Mouse (Mus musculus): ENCODE data around the gene Il16.
A peak's percentile ranks its signal among the peaks of the same experiment; 100 is the strongest.

The Il16 gene

GRCm38 (mm10) chr7:83645476-83645875 lies 100.0 kb downstream of the Il16 start:
- peak; percentile 58 for DNase-seq (ENCODE audit: low read depth, low spot score)

GRCm38 (mm10) chr7:83644761-83645160 lies 100.8 kb downstream of the Il16 start:
- DNase-seq (ENCODE audit: low read depth, low spot score): no peak

- DNase-seq (ENCODE audit: low read depth, low spot score): peak; percentile 12
These were observed 101.9 kb downstream of the Il16 start for GRCm38 (mm10) chr7:83643581-83643980.

- peak; percentile 19 for DNase-seq (ENCODE audit: low read depth, low spot score)
These were observed 104.4 kb downstream of the Il16 start for GRCm38 (mm10) chr7:83641163-83641562.

DNA sequence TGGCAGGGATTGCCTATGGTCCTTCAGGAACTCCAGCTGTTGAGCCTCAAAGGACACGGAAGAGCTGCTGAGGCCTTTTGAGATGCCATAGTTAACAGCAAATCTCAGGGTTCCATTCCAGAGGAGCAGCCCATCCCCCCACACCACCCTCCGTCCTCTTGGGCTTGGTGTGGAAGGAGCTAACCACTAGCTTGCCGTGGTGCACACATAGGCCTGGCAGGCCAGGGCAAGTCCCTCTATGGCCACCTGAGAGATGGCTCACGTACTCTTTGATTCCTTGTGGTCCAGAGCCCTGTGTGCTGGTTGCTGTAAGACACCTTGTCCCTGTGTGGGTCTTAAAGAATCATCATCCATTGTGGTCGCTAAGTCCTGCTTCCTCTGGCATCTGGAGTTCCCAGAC lies 104.9 kb downstream of the Il16 start:
- DNase-seq (ENCODE audit: low read depth, low spot score): no peak

DNA sequence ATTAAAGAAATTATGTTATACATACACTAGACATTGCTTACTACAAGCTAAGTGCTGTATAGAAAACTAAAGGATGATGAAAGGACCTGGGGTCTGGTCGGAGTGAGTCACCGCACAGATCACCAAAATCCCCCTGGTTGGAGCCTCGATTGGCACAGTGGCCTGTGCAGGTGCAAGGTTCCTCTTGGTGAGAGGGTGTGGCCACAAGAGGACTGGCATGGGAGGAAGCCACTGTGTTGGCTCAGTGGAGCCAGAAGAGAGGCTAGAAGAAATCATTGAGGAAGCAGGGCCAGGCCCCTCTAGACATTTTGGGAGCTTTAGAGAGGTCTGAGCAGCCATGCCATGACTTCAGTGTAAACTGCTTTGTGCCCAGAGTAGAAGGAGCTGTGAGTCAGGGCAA lies 106.4 kb downstream of the Il16 start:
- peak; percentile 90 for DNase-seq (ENCODE audit: low read depth, low spot score)

GRCm38 (mm10) chr7:83637781-83638583 lies 107.5 kb downstream of the Il16 start:
- DNase-seq (ENCODE audit: low read depth, low spot score): peak; percentile 69

DNA sequence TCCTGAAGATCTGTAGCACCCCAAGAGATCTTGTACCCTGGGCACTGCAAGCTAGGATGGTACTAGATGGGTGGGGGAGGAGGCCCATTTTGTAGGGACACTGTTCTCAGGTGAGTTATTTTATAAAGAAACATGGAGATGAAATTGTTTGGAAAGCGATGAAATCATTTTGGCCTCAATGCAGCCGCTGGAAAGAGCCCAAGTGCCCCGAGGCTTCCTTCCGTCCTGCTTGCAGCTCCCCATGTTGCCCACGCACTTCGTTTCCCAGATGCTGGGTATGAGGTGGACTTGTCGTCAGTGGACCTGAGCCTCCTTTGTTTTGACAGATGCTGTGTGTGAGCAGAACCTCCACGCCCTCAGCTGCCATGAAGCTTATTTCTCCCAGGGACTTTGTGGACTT lies 109.1 kb downstream of the Il16 start:
- DNase-seq (ENCODE audit: low read depth, low spot score): no peak

- DNase-seq (ENCODE audit: low read depth, low spot score): no peak
These were observed 109.8 kb downstream of the Il16 start for GRCm38 (mm10) chr7:83635726-83636125.

- no peak for DNase-seq (ENCODE audit: low read depth, low spot score)
These were observed 111.7 kb downstream of the Il16 start for GRCm38 (mm10) chr7:83633856-83634255.

DNA sequence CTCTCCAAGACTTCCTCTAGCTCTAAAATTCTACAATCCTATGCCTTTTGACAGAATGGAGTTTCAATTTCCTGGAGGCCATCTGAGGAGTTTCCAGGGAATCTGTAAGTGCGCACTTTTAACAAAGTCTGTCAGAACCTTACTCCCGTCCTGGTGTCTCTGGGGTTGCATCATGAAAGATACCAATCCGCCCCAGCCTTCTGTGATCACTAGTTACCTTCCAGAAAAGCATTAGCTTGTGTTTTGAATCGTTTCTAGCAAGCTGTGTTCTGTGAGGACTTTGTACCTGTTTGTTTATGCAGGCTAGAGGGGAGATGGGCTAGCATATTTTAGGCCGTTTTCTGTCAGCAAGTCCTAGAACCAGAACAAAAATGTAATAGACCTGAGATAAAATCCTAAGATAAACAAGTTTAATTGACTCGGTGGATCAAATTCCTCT lies 112.8 kb downstream of the Il16 start:
- DNase-seq (ENCODE audit: low read depth, low spot score): no peak

DNA sequence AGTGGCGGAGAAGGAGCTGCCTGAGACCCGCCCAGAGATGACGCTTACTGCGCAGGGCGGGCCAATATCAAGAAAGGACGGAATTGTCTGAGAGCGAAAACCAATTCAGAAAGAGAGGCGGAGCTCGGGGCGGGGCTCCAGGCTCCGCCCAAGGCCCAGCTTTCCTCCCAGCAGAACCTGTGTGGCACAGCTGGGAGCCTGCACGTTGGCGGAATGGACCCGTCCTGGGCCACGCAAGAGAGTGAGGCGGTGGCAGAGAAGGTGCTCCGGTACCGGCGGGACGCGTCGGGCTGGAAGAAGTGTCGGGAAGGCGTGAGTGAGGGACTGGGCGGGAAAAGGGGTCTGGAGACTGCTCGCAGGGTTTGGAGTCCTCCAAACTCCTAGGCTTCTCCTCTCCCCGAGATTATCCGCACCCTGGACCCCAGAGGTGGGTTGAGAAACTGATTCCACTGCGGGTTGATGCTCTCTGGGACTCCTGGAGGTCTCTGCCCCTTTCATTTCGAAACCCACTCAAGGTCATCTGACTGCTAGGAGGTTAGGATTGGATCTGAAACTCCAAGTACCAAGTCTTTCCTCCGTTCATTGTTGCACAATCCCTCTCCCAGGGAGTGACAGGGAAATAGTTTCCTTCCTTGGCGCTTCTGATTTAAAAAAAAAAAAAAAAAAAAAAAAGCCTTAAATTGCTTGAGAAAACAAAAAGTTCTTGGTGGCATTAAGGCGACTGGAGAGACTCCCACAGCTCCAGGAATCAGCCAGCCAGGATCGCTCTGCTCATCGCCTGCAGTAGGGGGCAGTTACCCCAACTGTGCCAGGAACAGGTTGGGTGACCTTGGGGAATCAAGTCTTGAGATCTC lies 113.5 kb downstream of the Il16 start, which contains the start of gene Stard5:
Gene Stard5 (plus strand): TSS at position 132 of the 854 bp plus-strand sequence.
- DNase-seq (ENCODE audit: low read depth, low spot score): peak; percentile 95

DNA sequence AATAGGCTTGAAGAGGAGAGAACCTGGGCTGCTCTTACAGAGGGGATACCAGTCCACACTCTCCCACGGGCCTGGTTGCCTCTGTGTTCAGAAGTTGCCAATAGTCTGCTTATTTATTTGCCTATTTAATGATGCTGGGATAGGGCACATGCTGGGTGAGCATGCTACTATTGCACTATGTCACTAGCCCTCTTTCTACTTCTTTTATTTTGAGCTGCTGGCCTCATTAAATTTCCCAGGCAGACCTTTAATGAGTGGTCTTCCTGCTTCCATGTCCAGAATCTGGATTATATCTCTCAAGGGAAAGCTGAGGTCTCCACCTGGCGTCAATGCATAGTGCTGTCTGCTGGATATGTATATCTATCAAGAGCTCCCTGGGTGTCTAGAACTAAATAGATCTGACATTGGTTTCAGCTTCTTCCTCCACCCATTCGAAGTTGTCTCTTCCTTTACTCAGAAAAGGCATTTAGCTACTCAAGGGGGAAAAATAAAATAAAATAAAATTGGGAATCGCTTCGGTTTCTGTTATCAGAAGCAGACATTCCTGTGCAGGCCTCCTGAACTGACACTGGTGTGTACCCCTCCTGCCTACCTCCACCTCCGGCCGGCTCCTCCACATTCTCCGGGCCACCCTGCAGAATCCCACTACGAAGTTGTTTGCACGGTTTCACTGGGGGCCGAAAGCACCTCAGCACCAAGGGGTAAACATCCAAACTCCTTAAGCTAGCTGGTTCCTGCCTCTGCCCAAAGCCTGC lies 114.3 kb downstream of the Il16 start:
- no peak for DNase-seq (ENCODE audit: low read depth, low spot score)

DNA sequence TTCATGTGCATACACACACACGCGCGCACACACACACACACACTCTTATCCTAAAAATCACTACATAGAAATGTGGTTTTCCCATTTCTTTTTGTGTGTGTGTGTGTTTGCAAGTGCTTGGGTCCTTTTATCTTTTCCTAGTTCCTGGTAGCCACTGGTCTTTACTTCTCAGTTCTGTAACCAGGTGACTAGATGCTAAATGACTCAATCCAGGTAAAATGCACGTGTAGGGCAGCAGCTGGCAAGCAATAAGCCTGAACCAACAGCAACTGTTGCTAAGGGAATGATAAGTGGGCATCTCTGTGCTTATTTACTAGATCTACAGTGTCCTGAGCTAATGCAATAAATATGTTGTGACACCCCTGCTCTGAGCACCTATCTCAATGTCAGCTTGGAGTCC lies 118.2 kb downstream of the Il16 start:
- no peak for DNase-seq (ENCODE audit: low read depth, low spot score)

DNA sequence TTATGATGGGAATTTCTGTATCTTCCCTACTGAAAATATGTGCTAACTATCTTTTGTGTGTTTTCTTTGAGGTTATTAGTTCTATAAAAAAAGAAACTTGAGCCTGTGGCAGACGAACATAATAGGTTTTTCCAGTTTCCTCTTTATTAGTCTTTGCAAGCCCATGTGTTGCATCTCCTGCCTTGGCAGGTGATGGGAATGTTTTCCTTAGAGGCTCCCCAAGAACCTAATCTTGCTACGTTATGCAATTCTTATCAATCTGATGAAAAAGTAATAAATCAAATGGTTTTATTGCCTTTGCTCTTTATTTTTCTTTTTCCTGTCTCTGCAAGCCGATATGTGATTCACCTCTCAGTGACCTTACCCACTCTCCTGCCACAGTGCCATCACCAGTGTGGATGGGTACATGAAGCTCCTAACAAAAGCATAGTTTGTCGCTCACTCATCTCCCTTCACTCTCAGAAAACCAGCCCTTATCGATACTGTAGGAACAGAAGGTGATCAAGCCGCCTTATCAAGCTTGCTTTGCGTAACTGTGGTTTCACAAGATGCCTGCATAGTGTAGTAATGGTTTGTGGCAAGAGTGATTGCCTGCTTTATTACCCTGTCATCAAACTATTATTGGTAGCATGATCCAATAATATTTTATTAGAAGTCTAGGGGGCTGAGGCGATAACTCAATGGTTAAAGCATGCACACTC lies 118.8 kb downstream of the Il16 start:
- no peak for DNase-seq (ENCODE audit: low read depth, low spot score)

DNA sequence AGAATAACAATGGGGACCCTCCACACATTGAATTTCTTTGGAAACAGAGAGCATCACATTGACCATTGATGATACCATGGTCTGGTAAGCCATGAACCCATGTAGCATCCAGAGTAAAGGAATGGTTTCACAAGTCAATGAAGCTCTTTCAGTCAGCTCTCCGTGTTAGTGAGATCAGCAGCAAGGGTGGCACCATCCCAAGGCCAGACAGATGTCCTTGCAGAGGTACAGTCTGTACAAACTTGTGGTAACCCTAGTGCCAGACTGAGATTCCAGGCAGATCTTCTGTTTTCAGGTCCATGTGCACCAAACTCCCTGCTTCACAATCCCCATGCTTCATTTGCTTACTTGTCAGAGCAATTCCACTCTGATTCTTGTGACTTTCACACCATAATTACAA lies 121.5 kb downstream of the Il16 start:
- DNase-seq (ENCODE audit: low read depth, low spot score): no peak

DNA sequence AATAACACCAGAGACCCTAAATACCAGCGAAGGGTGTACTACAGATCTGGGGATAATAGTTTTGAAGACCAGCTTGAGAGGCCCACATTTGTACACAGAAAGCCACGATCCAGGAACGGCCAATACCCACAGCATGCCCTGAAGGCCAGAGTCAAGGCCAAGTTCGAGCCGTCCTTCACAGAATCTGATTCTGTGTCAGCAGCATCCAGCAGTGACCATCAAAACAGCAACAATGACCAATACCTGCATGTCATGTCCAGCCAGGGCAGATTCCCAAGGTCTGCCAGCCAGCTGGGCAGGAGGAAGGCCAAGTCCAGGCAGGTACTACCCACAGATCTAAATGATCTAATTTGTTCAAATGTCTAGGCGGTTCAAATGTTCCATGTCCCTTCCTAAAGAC lies 122.9 kb downstream of the Il16 start:
- DNase-seq (ENCODE audit: low read depth, low spot score): no peak

DNA sequence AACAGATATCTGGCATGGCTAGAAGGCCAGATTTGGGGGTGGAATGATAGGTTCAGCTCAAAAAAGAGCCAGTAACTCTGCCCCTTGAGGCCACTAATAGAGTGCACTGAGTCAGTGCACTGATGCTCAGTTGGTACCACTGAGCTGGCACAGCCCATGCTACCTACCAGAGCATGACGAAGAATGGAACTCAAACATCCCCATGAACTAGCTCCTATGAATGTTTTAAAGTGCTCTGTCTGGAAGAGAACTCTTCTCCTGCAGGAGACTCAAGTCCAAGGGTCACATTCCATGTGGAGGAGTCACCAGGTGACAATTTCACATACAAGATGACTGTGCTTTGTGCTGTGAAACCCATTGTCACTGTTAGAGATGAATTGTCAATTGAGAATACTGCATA lies 126.8 kb downstream of the Il16 start:
- DNase-seq (ENCODE audit: low read depth, low spot score): peak; percentile 16

- peak; percentile 81 for DNase-seq (ENCODE audit: low read depth, low spot score)
These were observed 129.3 kb downstream of the Il16 start for GRCm38 (mm10) chr7:83616268-83616667.

DNA sequence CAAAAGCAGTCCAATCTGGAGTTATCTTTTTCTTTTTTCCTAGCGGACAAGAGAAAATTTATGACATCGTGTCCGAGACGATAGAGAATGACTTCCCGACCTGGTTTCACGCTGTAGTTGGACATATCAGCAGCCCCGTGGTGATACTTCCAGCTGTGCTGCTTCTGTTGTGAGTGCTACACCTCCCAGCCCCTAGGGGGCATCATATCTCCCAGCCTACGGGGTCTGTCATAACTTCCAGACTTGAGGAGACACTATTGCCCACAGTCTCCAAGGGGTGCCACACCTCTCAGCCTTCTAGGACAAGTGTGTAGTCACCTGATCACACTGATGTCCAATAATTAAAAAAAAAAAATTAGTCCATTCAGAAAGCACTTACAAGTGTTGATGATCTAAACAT lies 129.7 kb downstream of the Il16 start:
- no peak for DNase-seq (ENCODE audit: low read depth, low spot score)

DNA sequence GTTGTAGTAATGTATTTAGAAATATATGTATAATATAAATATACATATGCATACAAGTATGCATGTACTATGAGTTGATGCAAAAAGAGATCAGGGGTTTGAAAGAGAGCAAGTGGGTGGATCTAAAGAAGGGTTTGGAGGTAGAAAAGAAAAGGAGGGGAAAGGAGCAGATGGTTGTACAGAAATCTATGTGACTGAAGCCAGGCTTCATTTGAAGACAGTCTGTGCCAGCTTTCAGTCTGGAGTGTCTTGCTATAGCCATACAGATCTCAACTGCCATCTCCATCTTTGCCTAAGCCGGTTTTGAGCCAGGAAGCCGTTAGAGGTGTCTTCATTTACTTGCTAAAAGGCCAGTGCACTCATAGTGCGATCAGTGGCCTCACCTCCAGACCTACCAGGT lies 130.3 kb downstream of the Il16 start:
- DNase-seq (ENCODE audit: low read depth, low spot score): no peak
